Mouse (Mus musculus): ENCODE measurements around the gene Mrpl18.

Gene Mrpl18

DNA sequence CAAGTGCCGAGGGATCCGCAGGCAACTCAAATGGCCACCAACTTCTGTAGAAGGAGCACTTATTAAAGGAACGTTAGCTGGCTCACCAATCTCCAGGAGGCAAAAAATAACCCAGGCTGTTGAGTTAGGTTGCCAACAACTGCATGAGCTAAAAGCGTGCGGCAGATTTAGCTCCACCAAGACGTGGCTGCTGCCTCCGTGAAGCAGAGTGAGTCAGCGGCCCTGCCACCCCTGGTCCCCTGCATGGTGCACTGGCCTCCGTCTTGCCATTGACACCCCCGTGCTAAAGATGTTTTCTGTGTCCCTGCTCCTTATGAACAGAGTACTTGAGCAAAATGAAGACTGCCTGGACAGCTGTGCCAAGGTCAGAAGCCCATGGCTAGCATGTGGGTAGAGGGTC, 49.3 kb downstream of the Mrpl18 start:
- in situ Hi-C loops (cut with MboI, MseI): loop anchor here (25.0 kb wide), 1 partner anchor 295 kb away; no protein-coding TSS in a partner anchor

GRCm38 (mm10) chr17:12865407-12865806, 50.7 kb downstream of the Mrpl18 start:
- in situ Hi-C loops (cut with MboI, MseI): loop anchor here (25.0 kb wide), 1 partner anchor 297 kb away; no protein-coding TSS in a partner anchor

GRCm38 (mm10) chr17:12864111-12864510, 52.0 kb downstream of the Mrpl18 start:
- in situ Hi-C loops (cut with MboI, MseI): loop anchor here (25.0 kb wide), 1 partner anchor 298 kb away; no protein-coding TSS in a partner anchor
